Mouse (Mus musculus) liver, embryonic 14.5 days (tissue): ENCODE data around the gene Ccdc71. TPM values are rescaled to one million over a fixed set of nuclear protein-coding genes. Genes with fewer than 3 reads are reported as not detected.

Experiments used
- ATAC-seq: fragments of 200-750 bp; cut with Nextera tagmentation; 2 replicates; pipeline ENCODE4 v1.8.0; 2017; ENCODE audit warnings: moderate number of reproducible peaks, mild to moderate bottlenecking, moderate library complexity; ENCODE audit not compliant: insufficient read depth
- DNase-seq, 3 experiments: peaks; one replicate each; pipeline ENCODE4 v3.0.0-alpha.2; 2012 to 2013; ENCODE audit warnings: low read depth in 3 of 3, low spot score in 3 of 3
- H3K27ac ChIP-seq: fragments of 300-500 bp; sonication (generic); 2 replicates; pipeline ENCODE4 v1.5.1; 2014; ENCODE audit warnings: moderate library complexity, mild to moderate bottlenecking, control low read depth, inconsistent platforms
- H3K27me3 ChIP-seq: fragments of 300-500 bp; sonication (generic); 2 replicates; pipeline ENCODE4 v1.6.1; 2014; ENCODE audit warnings: mild to moderate bottlenecking, low read length, moderate library complexity; ENCODE audit not compliant: control insufficient read depth, insufficient read depth
- H3K36me3 ChIP-seq: fragments of 300-500 bp; sonication (generic); replicated peaks from 2 replicates; pipeline ENCODE4 v1.6.1; 2014; ENCODE audit warnings: low read depth; ENCODE audit not compliant: control insufficient read depth, insufficient read depth
- H3K4me1 ChIP-seq, 2 experiments: fragments of 200-500 bp in 1 of 2; fragments of 300-500 bp in 1 of 2; sonication (generic) in 1 of 2; replicated peaks; 2 replicates each; pipeline ENCODE4 v1.6.1; 2012 to 2014; ENCODE audit warnings: antibody characterized with exemption in 1 of 2, inconsistent platforms in 1 of 2, low read length in 1 of 2; ENCODE audit not compliant: control insufficient read depth in 2 of 2, insufficient read depth in 2 of 2
- H3K4me2 ChIP-seq: fragments of 300-500 bp; sonication (generic); 2 replicates; pipeline ENCODE4 v1.6.1; 2014; ENCODE audit warnings: low read depth, mild to moderate bottlenecking, control low read depth, moderate library complexity
- H3K4me3 ChIP-seq, 2 experiments: fragments of 200-500 bp in 1 of 2; fragments of 300-500 bp in 1 of 2; sonication (generic) in 1 of 2; 2 replicates each; pipeline ENCODE4 v1.5.1; 2012 to 2014; ENCODE audit warnings: low read depth in 2 of 2, low read length in 2 of 2, mild to moderate bottlenecking in 2 of 2, control low read depth in 1 of 2, inconsistent platforms in 1 of 2, moderate library complexity in 1 of 2; ENCODE audit not compliant: insufficient read depth in 1 of 2
- H3K9ac ChIP-seq: fragments of 300-500 bp; sonication (generic); replicated peaks from 2 replicates; pipeline ENCODE4 v1.6.1; 2014; ENCODE audit warnings: mild to moderate bottlenecking, control low read depth, moderate library complexity
- H3K9me3 ChIP-seq: fragments of 300-500 bp; sonication (generic); 2 replicates; pipeline ENCODE4 v1.6.1; 2016; ENCODE audit warnings: low read length, mixed read lengths; ENCODE audit not compliant: control insufficient read depth
- CTCF ChIP-seq: IDR thresholded peaks from 2 replicates; pipeline ENCODE4 v1.5.1; 2016; ENCODE audit warnings: antibody characterized with exemption, low read depth, control low read depth
- EP300 ChIP-seq: IDR thresholded peaks from 2 replicates; pipeline ENCODE4 v1.6.1; 2016; ENCODE audit warnings: antibody characterized with exemption, low read depth
- WGBS: fragments of 180-500 bp; shearing (Covaris S2); extraction: QIAGEN DNeasy Blood & Tissue Kit; methylation state at CpG from one replicate; pipeline ENCODE4 v1.1.7; 2014; ENCODE audit not compliant: insufficient replicate concordance; 5-methylcytosine and 5-hydroxymethylcytosine counted together
- polyA plus RNA-seq, 2 experiments: library from polyadenylated mRNA; depleted of rRNA in 1 of 2; stranded (reverse) in 1 of 2; unstranded in 1 of 2; fragments of >200 nt; fragmentation: Nextera tagmentation in 1 of 2; extraction: Ambion mirVana in 1 of 2; gene quantifications; 2 replicates each; pipeline versions ENCODE4 v1.2.1 to v1.2.3; 2012 to 2014

Gene Ccdc71
- polyA plus RNA-seq, 2 experiments: 9.7 to 14.5 TPM

DNA sequence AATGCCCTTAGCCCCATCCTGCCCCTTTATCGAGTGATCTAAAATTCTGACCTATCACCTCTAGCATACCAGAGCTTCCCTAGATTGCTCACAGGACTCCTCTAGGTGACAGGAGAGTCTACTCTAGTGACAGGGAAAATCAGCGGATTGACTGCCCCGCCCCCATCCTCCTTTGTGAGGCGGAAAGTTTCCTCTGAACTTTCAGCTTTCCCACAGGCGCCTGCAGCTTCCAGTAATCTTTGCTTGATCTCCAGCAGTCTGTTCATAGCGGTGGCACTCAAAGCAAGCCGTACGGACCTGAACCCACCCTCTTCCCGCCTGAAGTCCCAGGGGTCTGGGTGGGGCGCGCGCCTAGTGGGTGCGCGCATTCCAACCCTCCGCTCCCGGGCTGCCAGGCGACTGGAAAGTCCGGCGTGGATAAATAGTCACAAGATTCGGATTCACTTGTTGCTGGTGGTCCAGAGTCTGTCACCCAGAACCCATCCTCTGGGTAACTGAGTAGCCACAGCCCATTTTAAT is 18.4 kb downstream of the Ccdc71 start:
- peak overlapping the region; percentile 50 for H3K4me2 ChIP-seq
- H3K9ac ChIP-seq: no peak overlapping the region; the same call in 1 of the 2 replicates
- DNase-seq: no peak
- H3K36me3 ChIP-seq: no peaks in the 10 kb centered on the region
- H3K27ac ChIP-seq: no peak overlapping the region
- no peaks in the 10 kb centered on the region; the same call in 1 of the 2 replicates for H3K27me3 ChIP-seq
- TF ChIP-seq CTCF: no peak
- no peak for TF ChIP-seq EP300
- peaks cover 0 to 6% of the 10 kb centered on the region in 2 experiments; a peak in 1 of 4 replicates for H3K4me1 ChIP-seq
- ATAC-seq: peak; percentile 28; the same call in 1 of the 2 replicates
- no peaks in the 10 kb centered on the region for H3K9me3 ChIP-seq
- peak overlapping the region; percentile 50 to 61 for H3K4me3 ChIP-seq
- 3% methylated on average over 20 of the region's 20 CpGs for WGBS

DNA sequence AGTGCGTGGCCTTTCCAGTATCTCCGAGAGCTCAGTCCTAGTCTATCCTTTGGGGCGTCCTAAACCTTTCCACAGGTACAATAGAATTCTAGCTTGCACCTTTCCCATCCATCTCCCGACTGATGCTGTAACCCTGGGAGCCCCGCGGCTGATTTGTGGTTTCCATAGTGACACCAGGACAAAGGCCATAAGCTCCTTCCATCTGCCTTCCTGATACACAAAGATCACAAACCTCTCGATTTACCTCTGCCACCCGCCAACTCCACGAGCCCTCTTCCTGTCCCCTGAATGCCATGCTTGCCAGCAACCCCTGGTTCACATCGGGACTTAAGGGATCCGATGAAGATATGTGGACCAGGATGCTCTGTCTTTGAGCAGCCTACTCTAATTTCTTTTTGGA is 18.9 kb downstream of the Ccdc71 start:
- H3K9ac ChIP-seq: no peak overlapping the region
- ATAC-seq (no peak), DNase-seq (no peak)
- no peaks in the 10 kb centered on the region for H3K36me3 ChIP-seq
- H3K4me3 ChIP-seq: no peak overlapping the region; a peak in 1 of 4 replicates
- H3K27ac ChIP-seq: no peak overlapping the region
- no peaks in the 10 kb centered on the region for H3K9me3 ChIP-seq
- TF ChIP-seq EP300 (no peak), CTCF (no peak)
- no peaks in the 10 kb centered on the region; the same call in 1 of the 2 replicates for H3K27me3 ChIP-seq
- peaks cover 0 to 6% of the 10 kb centered on the region in 2 experiments; a peak in 1 of 4 replicates for H3K4me1 ChIP-seq
- H3K4me2 ChIP-seq: peak overlapping the region; percentile 50
- 32% methylated on average over 11 of the region's 11 CpGs for WGBS

DNA sequence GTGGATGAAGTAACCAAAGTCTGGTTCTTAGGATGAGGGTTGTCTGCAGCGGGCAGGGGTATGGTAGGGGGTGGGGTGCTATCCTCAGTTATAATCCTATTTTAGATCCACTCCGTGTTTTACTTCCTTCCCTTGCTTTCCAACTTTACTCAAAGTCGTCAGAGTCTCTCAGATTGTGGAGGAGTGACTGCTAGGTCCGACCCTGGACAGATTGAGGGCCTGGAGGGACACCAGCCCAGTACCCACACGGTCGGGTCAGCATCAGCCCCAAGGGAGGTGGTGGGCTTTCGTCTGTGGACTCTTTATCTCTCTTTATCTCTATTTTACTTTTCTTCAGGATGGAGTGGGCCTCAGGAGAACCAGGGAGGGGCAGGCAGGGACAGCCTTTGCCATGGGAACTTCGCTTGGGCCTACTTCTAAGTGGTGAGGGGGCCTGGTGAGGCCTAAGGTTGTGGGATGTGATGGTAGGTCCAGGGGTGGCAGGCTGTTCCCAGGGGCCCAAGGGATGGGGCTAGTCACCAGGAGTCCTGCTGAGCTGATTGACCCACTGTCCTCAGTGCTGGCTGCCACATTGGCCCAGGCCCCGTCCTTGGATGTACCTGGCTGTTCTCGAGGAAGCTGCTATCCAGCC is 19.5 kb downstream of the Ccdc71 start, which contains the start of gene Lamb2:
Gene Lamb2 (plus strand): TSS at position 16 of the 631 bp plus-strand sequence.
- Histone ChIP-seq H3K36me3 (no peaks in the 10 kb centered on the region), H3K27ac (no peak within 1 kb of the TSS), H3K4me3 (peak within 1 kb of the TSS; percentile 50 to 61), H3K9me3 (no peaks in the 10 kb centered on the region), H3K27me3 (no peaks in the 10 kb centered on the region; the same call in 1 of the 2 replicates), H3K4me1 (peaks cover 0 to 6% of the 10 kb centered on the region in 2 experiments; a peak in 1 of 4 replicates), H3K4me2 (peak within 1 kb of the TSS; percentile 50), H3K9ac (no peak within 1 kb of the TSS; the same call in 1 of the 2 replicates)
- ATAC-seq (no peak), DNase-seq (no peak)
- TF ChIP-seq CTCF (no peak), EP300 (no peak)
- 29% methylated on average over 10 of the region's 10 CpGs for WGBS

DNA sequence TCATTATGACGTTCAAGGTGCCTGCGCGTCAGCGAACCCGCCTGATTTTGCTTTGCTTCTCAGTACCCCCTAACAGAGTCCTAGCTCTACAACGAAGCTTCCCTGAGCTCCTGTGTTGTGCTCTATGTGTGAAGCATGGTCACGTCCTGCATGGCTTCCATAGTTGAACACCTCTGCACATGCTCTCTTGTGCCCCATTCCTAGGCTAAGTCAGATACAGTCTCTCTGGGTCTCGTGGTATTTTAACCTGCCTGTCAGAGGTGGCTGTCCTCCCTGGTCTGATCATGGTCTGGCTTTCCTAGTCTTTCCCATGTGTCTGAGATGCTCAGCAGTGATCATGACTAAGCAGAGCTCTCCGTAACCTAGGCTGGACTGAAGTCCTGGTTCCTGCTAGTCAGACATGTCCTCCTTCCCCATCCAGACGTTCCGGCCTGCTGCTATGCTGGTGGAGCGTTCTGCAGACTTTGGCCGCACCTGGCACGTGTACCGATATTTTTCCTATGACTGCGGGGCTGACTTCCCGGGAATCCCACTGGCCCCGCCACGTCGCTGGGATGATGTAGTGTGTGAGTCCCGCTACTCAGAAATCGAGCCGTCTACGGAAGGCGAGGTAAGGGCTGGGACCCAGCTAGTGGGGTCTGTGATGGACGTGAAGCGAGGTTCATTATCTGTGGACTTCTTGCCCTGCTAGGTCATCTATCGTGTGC is 20.6 kb downstream of the Ccdc71 start:
- ATAC-seq (no peak), DNase-seq (no peak)
- WGBS: 82% methylated on average over 28 of the region's 28 CpGs
- Histone ChIP-seq H3K36me3 (no peaks in the 10 kb centered on the region), H3K4me3 (no peak overlapping the region), H3K27me3 (no peaks in the 10 kb centered on the region; the same call in 1 of the 2 replicates), H3K27ac (no peak overlapping the region), H3K4me2 (no peak overlapping the region), H3K4me1 (peaks cover 0 to 6% of the 10 kb centered on the region in 2 experiments; a peak in 1 of 4 replicates), H3K9ac (no peak overlapping the region), H3K9me3 (no peaks in the 10 kb centered on the region)
- no peak for TF ChIP-seq CTCF
- no peak for TF ChIP-seq EP300

DNA sequence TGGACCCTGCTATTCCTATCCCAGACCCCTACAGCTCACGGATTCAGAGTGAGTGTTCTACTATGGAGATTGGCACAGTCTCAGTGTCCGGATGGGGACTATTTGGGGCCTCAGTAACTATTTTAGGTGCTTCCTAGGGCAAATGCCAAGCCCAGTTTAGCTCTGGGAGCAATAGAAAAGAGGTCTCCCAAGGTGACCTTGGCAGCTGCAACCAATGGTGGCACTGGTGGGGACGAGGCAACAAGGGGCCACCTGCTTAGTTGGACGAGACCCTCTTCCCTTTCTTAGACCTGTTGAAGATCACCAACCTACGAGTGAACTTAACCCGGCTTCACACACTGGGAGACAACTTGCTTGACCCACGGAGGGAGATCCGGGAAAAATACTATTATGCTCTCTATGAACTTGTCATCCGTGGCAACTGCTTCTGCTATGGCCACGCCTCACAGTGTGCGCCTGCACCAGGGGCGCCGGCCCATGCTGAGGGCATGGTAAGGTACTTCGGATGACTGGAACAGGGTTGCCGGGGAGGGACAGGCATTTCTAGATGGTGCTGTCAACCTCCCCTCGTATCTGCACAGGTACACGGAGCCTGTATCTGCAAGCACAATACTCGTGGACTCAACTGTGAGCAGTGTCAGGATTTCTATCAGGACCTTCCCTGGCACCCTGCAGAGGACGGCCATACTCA is 21.3 kb downstream of the Ccdc71 start:
- Histone ChIP-seq H3K4me2 (no peak overlapping the region), H3K36me3 (no peaks in the 10 kb centered on the region), H3K9me3 (no peaks in the 10 kb centered on the region), H3K9ac (no peak overlapping the region), H3K27ac (no peak overlapping the region), H3K27me3 (no peaks in the 10 kb centered on the region; the same call in 1 of the 2 replicates), H3K4me3 (no peak overlapping the region), H3K4me1 (peaks cover 0 to 6% of the 10 kb centered on the region in 2 experiments; a peak in 1 of 4 replicates)
- 73% methylated on average over 19 of the region's 19 CpGs for WGBS
- DNase-seq: no peak
- TF ChIP-seq EP300: no peak
- no peak for TF ChIP-seq CTCF
- no peak for ATAC-seq
